Mouse (Mus musculus): ENCODE measurements at regions not wholly inside any gene's neighbourhood (a gene's known extent, or its start where the extent isn't known, plus 50 kb on each side); places are given as distances from the start of the nearest gene placed in this dataset.

GRCm38 (mm10) chr17:64492614-64493269, 107.8 kb upstream of the Man2a1 start:
- peak; percentile 23 for DNase-seq (ENCODE audit: low read depth, low spot score)

DNA sequence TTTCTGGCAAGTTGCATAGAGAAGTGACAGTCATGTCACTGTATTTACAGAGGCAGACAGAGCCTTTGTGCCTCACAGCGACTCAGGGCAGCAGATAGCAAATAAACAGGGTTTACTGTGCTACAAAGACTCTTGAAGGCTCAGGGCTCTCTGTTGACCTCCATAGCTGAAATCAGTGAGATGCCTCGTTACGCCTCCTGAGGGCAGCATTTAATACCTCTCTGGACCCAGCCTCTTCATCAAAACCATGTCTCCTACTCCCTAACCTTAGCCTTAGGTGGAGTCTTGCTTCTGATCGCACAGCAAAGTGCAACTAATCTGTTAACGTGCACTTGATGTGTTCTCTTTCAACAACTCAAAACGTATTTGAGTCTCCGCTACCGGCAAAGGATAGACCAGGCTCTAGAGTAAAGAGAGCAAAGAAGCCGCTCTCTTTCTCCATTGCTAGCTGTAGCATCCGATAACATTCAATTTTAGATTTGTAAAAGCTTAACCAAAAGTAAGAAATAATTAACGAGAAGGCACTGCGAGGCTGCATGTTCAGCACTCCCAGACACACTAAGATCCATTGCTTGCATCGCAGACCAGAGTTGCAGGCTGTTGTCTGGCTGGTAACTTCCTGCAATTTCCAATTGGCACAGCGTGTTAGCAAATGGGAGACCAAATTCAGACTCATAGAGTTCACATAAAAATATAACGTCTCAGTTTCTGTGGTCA, 101.1 kb upstream of the Man2a1 start:
- peak; percentile 58 for DNase-seq (ENCODE audit: low read depth, low spot score)

- DNase-seq (ENCODE audit: low read depth, low spot score): no peak
Observed at GRCm38 (mm10) chr17:64502376-64502775, 98.2 kb upstream of the Man2a1 start.

GRCm38 (mm10) chr17:64505956-64506355, 94.6 kb upstream of the Man2a1 start:
- no peak for DNase-seq (ENCODE audit: low read depth, low spot score)

GRCm38 (mm10) chr17:64511139-64511779, 89.3 kb upstream of the Man2a1 start:
- DNase-seq (ENCODE audit: low read depth, low spot score): peak; percentile 65

DNA sequence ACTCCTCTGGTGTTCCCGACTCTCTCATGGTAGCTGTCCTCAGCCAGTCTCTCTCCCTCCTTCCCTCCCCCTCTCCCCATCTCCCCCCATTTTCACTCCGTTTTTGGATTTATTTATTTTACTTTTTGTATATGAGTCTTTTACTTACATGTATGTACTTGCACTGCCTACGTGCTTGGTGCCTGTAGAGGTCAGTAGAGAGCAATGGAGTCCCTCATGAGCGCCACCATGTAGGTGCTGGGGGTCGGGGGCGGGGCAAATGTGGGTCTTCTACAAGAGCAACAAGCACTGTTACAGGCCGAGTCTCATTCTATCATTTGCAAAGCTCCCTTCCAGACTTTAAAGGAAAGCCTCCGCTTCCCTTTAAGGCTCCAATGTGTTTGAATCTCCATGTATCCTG, 78.3 kb upstream of the Man2a1 start:
- DNase-seq (ENCODE audit: low read depth, low spot score): no peak

GRCm38 (mm10) chr17:64523899-64524298, 76.6 kb upstream of the Man2a1 start:
- no peak for DNase-seq (ENCODE audit: low read depth, low spot score)

DNA sequence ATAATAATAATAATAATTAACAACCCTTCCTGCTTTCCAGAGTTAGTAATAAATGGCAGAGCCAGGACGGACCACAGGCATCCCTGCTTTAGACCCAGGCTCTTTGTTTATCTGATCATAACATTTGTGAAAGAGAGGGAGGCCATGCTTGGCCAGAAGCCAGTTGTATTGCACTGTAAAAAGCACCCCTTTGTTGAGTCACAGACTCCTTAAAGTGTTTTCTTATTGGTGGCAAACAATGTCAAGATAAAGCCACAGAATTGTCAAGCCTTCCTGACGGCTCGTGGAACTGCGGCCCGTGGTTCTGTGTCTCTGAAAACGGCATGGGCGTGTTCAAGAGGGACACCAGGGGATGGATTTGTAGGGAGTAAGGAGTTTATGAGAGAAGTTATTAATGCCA, 72.7 kb upstream of the Man2a1 start:
- no peak for DNase-seq (ENCODE audit: low read depth, low spot score)

- DNase-seq (ENCODE audit: low read depth, low spot score): no peak
Observed at GRCm38 (mm10) chr17:64528476-64528875, 72.1 kb upstream of the Man2a1 start.

DNA sequence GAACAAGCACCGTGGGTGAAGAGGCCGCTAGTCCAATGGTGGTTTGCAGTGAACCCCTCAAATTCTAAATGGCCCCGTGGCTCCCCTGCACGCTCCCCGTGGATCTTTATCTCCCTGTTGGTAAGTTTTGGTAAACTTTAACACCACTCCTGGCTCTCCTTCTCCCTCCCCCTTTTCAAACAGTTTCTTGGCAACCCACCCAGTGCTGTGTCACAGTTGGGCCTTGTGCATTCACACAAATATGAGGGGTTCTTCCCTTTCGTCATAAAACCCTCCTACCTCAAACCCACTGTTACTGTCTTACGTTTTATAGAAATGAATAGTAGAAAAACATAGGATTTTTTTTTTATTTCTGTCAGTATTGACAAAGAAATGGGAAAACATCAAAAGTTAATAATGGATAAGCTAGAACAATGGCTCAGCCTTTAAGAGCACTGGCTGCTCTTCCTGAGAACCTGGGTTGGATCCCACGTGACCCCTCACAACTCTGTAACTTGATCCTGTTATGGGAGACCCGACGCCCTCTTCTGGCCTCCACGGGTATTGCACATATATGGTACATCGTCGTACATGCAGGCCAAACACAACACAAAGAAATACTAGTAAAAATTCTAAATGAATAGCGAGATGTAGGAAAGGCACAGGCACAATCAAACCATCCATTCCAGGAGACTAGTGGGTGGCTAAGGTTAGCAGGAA, 71.1 kb upstream of the Man2a1 start:
- DNase-seq (ENCODE audit: low read depth, low spot score): no peak

DNA sequence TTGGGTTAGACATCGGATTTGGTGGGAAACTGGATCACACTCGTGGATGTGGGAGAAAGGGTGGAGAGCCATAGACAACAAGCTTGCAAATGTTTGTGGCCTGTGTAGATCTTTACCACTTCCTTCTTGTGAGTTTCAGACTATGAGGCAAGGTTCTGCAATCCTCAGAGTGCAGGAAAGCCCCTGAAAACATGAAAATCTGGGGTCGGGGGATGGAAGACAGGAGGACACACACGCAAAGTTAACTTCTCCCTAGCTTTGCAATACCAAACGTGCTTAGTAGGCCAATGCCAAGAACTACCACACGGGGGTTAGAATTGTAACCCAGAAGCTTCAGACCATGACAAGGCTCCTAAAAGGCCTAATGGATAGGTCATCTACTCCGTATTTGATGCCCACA, 69.4 kb upstream of the Man2a1 start:
- DNase-seq (ENCODE audit: low read depth, low spot score): no peak

DNA sequence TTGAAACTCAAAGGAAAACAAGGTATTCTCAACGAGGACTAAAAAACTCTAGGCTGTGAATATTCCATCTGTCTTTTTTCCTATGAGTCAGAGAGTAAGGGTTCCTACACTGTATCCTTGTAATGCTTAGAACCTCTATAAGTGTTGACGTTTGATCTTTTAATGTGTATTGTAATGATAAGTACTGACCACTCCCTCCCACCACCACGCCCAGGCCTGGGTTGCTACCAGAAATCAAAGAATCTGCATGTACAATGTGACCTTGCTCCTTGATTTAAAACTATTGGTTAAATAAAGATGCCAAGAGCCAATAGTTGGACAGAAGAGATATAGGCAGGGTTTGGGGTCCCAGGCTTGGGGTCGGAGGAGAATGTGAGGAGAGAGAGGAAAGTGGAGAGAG, 66.2 kb upstream of the Man2a1 start:
- no peak for DNase-seq (ENCODE audit: low read depth, low spot score)

DNA sequence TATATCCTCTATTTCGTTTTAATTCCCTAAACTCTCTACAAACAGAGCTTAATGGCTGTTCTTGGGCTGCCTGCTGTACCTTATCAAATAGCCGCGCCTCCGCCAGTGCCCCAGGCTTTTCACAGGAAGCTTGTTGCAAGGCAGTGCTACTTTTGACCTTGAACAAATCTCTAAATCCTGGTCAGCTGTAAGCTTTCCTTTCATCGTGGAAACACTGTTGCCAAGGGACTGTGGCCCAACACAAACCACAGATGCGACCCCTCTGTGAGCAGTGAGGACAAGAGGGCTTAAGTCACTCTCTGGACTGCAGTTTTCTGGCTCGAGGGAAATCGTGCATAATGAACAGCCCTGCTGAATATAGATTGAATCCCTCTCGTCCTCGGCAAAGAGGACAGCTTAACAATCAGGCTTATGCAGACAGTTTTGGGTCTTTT, 62.0 kb upstream of the Man2a1 start:
- peak; percentile 20 for DNase-seq (ENCODE audit: low read depth, low spot score)

- no peak for DNase-seq (ENCODE audit: low read depth, low spot score)
Observed at GRCm38 (mm10) chr17:64540411-64540810, 60.1 kb upstream of the Man2a1 start.

DNA sequence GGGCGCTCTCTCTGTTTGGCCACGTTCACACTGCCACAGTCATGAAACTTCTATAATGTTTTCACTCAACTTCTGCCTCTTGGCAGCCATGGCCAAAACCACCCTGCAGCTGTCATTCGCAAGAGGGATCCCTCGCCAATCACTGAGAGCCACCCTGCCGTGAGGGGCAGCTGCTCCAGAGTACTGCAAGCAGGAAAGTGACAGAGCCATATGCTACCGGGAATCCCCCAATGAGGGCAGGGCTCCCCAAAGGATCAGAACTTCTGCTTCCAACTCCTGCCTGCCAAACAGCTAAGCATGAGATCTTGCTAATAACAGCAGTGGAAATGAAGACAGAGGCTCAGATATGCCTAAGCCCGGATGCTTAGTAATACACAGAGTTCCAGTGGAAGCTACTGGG, 52.0 kb upstream of the Man2a1 start:
- peak; percentile 32 for DNase-seq (ENCODE audit: low read depth, low spot score)

DNA sequence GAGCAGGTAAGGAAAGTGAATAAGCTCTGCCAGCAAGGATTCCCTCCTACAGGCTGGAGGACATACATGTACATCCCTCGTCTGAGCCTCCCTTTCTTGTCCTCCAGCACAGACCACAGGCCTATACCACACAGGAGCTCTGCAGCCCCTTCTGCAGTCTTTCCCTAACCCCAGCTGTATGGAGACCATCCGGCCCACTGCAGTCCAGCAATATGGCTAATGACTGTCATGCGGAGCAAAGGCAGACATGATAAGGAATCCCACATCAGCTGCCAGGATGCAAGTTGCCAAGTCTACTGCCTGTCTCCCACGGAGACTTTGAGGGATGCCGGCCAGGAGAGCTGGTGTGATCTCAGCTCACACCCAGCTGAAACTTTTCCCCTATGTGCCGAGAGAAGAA, 50.5 kb upstream of the Man2a1 start:
- DNase-seq (ENCODE audit: low read depth, low spot score): no peak
